Mouse (Mus musculus): ENCODE measurements around the gene Erf.

DNA sequence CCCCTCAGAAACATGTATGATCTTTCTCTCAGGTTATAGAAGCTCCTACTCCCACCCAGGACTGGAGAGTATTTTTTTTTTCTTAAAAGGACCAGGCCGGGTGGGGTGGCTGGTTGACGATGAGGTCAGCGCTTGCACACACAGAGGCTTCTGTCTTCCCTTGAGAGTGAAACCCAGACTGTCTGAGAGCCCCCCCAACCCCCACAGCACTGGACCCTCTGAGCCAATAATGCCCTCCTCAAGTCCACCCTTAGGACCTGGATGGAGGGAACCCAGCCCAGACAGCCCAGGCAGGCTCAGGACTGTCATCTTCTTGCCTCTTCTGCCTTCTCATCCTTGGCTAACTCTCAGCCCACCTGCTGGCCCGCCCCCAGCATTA is 3.8 kb downstream of the Erf start:
- no peak for TF ChIP-seq CTCF (IDR thresholded peaks at IDR 0.05)
- TF ChIP-seq EP300 (IDR thresholded peaks at IDR 0.05), result no peak
